Mouse (Mus musculus) liver, adult 2 months (tissue): ENCODE data around the gene Hdac7.

Experiments
- CTCF ChIP-seq: fragments of 200-500 bp; IDR thresholded peaks from 2 replicates; pipeline ENCODE4 v1.5.1; 2011; ENCODE audit warnings: low read depth, low read length, control low read depth
- POLR2A ChIP-seq: fragments of 200-500 bp; IDR thresholded peaks from 2 replicates; pipeline ENCODE4 v1.6.1; 2011; ENCODE audit warnings: low read length, control low read depth; ENCODE audit not compliant: insufficient read depth; ENCODE audit errors: extremely low read depth

- TF ChIP-seq POLR2A, result no peak
- TF ChIP-seq CTCF, result no peak
Observed at GRCm38 (mm10) chr15:97830253-97830787, 14.0 kb downstream of the Hdac7 start.
